Mouse (Mus musculus): Measurements from ENCODE around the gene Nup107. TPM values are rescaled to one million over a fixed set of nuclear protein-coding genes. Genes with fewer than 3 reads are reported as not detected.
"Not testable (repeated sequence)": the region's sequence is repeated elsewhere in the genome, so short reads cannot be mapped to it uniquely, and the experiment has no call there.

Nup107 gene
- polyA plus RNA-seq, 1 experiment = not detected

- Histone ChIP-seq H3K4me3 (ENCODE audit: insufficient read depth, low read depth, low read length) (no peak overlapping the region), H3K27ac (ENCODE audit: insufficient read depth, low read depth, low read length) (no peak overlapping the region), H3K4me1 (ENCODE audit: control insufficient read depth, insufficient read depth, low read length) (peaks cover 4% of the 10 kb centered on the region)
- no peak for TF ChIP-seq CTCF (IDR thresholded peaks at IDR 0.05; ENCODE audit: insufficient read depth, low read depth, low read length)
- TF ChIP-seq POLR2A (IDR thresholded peaks at IDR 0.05; ENCODE audit: insufficient read depth, low read depth, low read length) = no peak
- WGBS = 94% methylated on average over 2 of the region's 2 CpGs
Measured at GRCm38 (mm10) chr10:117708376-117708775, 84.1 kb downstream of the Nup107 start.

DNA sequence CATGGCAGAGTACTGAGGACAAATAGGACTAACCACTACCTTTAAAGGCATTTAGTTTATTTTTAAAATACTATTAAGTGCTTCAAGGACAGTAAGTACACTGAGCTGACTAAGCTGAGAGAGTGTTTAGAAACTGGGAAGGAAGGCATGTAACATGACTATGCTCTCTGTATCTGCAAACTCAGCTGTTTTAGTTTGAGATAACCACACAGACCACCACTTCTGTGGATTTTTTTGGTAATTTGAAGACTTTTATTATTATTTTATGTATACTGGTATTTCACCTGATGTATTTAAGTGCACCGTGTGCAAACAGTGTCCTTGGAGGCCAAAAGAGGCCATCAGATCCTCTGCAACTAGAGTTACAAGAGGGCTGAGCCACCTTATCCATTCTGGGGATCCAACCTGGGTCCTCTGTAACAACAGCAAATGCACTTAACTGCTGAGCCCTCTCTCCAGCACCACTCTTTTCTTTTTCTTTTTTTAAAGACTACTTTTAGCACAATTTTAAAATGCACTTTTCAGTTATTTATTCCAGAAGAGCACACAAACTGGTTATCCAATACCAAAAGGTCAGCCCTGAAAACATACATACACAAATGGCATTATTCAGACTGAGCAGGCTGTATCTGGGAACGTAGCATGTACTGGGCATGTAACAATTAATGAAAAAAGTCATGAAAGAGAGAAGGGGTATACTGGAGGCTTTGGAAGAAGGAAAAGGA is 85.2 kb downstream of the Nup107 start:
- 83% methylated on average over 2 of the region's 2 CpGs for WGBS
- Histone ChIP-seq H3K4me3 (ENCODE audit: insufficient read depth, low read depth, low read length) (no peak overlapping the region), H3K4me1 (ENCODE audit: control insufficient read depth, insufficient read depth, low read length) (peaks cover 4% of the 10 kb centered on the region), H3K27ac (ENCODE audit: insufficient read depth, low read depth, low read length) (no peak overlapping the region)
- no peak for TF ChIP-seq POLR2A (IDR thresholded peaks at IDR 0.05; ENCODE audit: insufficient read depth, low read depth, low read length)
- no peak for TF ChIP-seq CTCF (IDR thresholded peaks at IDR 0.05; ENCODE audit: insufficient read depth, low read depth, low read length)

DNA sequence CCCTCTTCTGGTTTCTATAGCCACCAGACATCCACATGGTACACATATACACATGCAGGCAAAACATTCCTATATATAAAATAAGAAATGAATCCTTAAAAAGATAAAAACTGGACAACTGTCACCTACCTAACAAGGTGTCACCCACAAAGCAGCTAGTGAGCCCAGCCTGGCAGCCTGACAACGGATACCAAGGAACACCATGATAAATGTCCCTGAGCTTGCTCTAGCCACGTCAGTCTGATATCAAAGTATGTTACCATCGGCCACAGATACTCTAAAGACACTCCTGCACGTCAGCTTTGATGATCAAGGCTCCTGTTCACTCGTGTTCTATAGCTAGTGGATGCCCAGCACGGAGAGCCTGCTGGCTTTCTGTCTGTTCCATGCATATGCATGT is 86.1 kb downstream of the Nup107 start:
- WGBS = 74% methylated on average over 6 of the region's 6 CpGs
- Histone ChIP-seq H3K4me1 (ENCODE audit: control insufficient read depth, insufficient read depth, low read length) (peaks cover 4% of the 10 kb centered on the region), H3K27ac (ENCODE audit: insufficient read depth, low read depth, low read length) (no peak overlapping the region), H3K4me3 (ENCODE audit: insufficient read depth, low read depth, low read length) (no peak overlapping the region)
- TF ChIP-seq CTCF (IDR thresholded peaks at IDR 0.05; ENCODE audit: insufficient read depth, low read depth, low read length) (no peak), POLR2A (IDR thresholded peaks at IDR 0.05; ENCODE audit: insufficient read depth, low read depth, low read length) (no peak)

DNA sequence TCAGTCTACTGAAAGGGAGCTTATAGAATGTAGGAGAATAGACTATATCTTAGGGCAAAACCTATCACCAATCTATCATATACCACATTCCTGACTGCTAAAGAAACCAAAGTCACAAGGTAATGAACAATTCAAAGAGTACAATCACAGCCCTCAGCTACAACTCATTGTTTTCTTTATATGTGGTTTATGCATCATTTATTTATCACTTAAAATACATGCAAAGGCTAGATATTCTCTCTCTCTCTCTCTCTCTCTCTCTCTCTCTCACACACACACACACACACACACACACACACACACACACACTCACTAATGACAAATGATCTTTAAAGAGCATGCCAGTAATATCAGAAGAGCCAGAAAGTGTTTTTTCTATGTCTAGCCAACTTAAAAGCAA is 86.7 kb downstream of the Nup107 start:
- TF ChIP-seq POLR2A (IDR thresholded peaks at IDR 0.05; ENCODE audit: insufficient read depth, low read depth, low read length) (no peak), CTCF (IDR thresholded peaks at IDR 0.05; ENCODE audit: insufficient read depth, low read depth, low read length) (no peak)
- H3K4me3 ChIP-seq (ENCODE audit: insufficient read depth, low read depth, low read length) = no peak overlapping the region
- H3K4me1 ChIP-seq (ENCODE audit: control insufficient read depth, insufficient read depth, low read length) = peaks cover 4% of the 10 kb centered on the region
- no peak overlapping the region for H3K27ac ChIP-seq (ENCODE audit: insufficient read depth, low read depth, low read length)

GRCm38 (mm10) chr10:117704964-117705335 is 87.6 kb downstream of the Nup107 start:
- Histone ChIP-seq H3K4me1 (ENCODE audit: control insufficient read depth, insufficient read depth, low read length) (peaks cover 4% of the 10 kb centered on the region), H3K27ac (ENCODE audit: insufficient read depth, low read depth, low read length) (no peak overlapping the region), H3K4me3 (ENCODE audit: insufficient read depth, low read depth, low read length) (no peak overlapping the region)
- 90% methylated on average over 6 of the region's 6 CpGs for WGBS
- TF ChIP-seq CTCF (IDR thresholded peaks at IDR 0.05; ENCODE audit: insufficient read depth, low read depth, low read length) (no peak), POLR2A (IDR thresholded peaks at IDR 0.05; ENCODE audit: insufficient read depth, low read depth, low read length) (no peak)

DNA sequence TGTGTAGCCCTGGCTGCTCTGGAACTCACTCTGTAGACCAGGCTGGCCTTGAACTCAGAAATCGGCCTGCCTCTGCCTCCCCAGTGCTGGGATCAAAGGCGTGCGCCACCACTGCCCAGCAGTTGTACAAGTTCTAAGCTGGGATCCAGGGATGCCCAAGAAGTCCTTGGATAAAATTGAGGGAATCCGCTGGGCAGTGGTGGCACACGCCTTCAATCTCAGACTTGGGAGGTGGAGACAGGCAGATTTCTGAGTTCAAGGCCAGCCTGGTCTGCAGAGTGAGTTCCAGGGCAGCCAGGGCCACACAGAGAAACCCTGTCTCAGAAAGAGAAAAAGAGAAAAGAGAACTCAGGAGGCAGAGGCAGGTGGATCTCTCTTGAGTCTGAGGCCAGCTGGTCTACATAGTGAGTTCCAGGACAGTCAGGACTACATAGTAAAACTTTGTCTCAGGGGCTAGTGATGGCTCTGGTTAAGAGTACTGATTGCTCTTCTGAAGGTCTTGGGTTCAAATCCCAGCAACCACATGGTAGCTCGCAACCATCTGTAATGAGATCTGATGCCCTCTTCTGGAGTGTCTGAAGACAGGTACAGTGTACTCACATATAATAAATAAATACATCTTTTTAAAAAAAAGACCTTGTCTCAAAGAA is 88.1 kb downstream of the Nup107 start:
- not testable (repeated sequence) for H3K27ac ChIP-seq (ENCODE audit: insufficient read depth, low read depth, low read length); H3K4me3 ChIP-seq (ENCODE audit: insufficient read depth, low read depth, low read length); H3K4me1 ChIP-seq (ENCODE audit: control insufficient read depth, insufficient read depth, low read length)
- 95% methylated on average over 6 of the region's 6 CpGs for WGBS

DNA sequence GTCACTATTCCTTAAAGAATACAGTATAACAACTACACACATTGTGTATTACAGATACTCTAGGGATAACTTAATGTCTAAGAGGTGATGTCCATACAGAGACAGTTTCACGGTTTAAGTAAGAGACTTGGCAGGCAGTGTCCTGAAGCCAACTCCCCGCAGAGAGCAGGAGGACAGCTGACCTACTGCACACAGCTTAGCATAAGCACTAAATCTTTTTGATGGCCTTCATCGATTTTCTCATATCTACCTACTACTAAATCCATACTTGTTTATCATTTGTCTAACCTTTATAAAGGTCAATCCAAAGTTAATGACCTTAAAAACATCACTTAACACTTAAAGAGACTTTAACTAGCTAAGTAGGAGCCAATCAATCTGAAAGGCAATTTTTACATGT is 89.0 kb downstream of the Nup107 start:
- Histone ChIP-seq H3K4me3 (ENCODE audit: insufficient read depth, low read depth, low read length) (no peak overlapping the region), H3K27ac (ENCODE audit: insufficient read depth, low read depth, low read length) (no peak overlapping the region), H3K4me1 (ENCODE audit: control insufficient read depth, insufficient read depth, low read length) (peaks cover 4% of the 10 kb centered on the region)
- TF ChIP-seq POLR2A (IDR thresholded peaks at IDR 0.05; ENCODE audit: insufficient read depth, low read depth, low read length) = no peak
- TF ChIP-seq CTCF (IDR thresholded peaks at IDR 0.05; ENCODE audit: insufficient read depth, low read depth, low read length) = no peak
- WGBS = 89% methylated on average over 3 of the region's 3 CpGs

- TF ChIP-seq POLR2A (IDR thresholded peaks at IDR 0.05; ENCODE audit: insufficient read depth, low read depth, low read length) (no peak), CTCF (IDR thresholded peaks at IDR 0.05; ENCODE audit: insufficient read depth, low read depth, low read length) (no peak)
- Histone ChIP-seq H3K27ac (ENCODE audit: insufficient read depth, low read depth, low read length) (no peak overlapping the region), H3K4me1 (ENCODE audit: control insufficient read depth, insufficient read depth, low read length) (peaks cover 4% of the 10 kb centered on the region), H3K4me3 (ENCODE audit: insufficient read depth, low read depth, low read length) (no peak overlapping the region)
- 97% methylated on average over 6 of the region's 6 CpGs for WGBS
Measured at GRCm38 (mm10) chr10:117702024-117702833, 90.3 kb downstream of the Nup107 start.

Measured in olfactory bulb, adult 2 months (tissue).